Mouse (Mus musculus): Measurements from ENCODE around the gene Adh4. TPM values are rescaled to one million over a fixed set of nuclear protein-coding genes. Genes with fewer than 3 reads are reported as not detected.

The Adh4 gene
- polyA plus RNA-seq, 1 experiment from 2014 or later = not detected

DNA sequence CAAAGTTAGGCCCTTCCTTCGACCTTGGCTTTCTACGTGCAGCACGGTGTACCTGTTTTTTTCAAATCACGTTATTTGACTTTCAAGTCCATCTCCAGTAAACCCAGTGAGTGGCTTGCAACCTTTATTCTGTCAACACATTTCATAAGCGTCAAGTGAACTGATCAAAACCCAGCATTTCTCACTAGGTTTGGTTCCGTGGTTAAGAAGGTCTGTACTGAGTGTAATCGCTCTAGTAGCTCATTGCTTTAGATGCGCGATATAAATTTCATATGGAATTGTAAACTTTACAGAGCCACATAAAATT is 28.2 kb downstream of the Adh4 start:
- Histone ChIP-seq H3K9ac (peak overlapping the region; percentile 98), H3K36me3 (peaks cover 28% of the 10 kb centered on the region), H3K4me3 (peak overlapping the region; percentile 96), H3K9me3 (replicated peaks) (no peaks in the 10 kb centered on the region), H3K4me1 (replicated peaks) (peaks cover 12% of the 10 kb centered on the region), H3K27me3 (no peaks in the 10 kb centered on the region), H3K4me2 (peak overlapping the region; percentile 95), H3K27ac (peak overlapping the region; percentile 93)
- WGBS = 3% methylated on average over 9 of the region's 9 CpGs
- ATAC-seq (replicated peaks; ENCODE audit: insufficient number of reproducible peaks, insufficient read depth, low FRiP score, low read depth) = no peak

DNA sequence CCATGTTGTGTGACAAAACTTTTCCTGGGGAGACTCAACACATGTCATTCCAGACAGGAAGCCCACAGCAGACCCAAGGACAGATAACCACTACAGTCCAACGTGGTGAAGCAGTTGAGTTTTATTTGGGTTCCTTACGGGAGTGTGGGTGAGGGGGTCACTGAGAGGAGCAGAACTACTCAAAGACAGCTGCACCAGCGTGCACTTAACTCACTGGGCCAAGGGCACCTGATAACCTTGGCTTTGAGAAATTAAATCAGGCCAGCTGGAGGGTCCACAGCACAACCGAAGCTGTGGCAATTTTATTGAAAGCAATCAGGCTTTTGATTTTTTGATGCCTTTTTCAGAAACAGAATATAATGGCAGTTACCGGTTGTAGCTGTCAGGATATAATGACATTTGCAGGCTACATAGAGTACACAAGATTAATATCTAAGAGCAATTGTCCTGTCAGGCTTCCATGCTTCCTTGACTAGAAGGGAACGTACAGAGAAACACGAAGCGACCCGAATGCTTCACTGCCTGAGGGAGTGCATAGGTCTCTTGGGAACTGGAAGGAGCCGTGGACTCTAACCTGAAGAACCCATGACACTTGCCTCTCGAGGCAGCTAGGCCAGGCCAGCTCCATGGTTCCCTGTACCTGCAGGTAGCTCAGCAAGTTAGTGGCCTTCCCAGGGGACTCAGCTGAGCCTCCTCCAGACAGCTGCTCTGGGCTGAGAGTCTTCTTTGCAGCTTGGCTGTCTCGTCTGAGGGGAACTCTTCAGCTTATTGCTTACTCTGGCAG is 33.0 kb downstream of the Adh4 start:
- Histone ChIP-seq H3K27me3 (no peaks in the 10 kb centered on the region), H3K4me3 (no peak overlapping the region), H3K4me1 (replicated peaks) (peaks cover 6% of the 10 kb centered on the region), H3K27ac (no peak overlapping the region), H3K9ac (no peak overlapping the region), H3K9me3 (replicated peaks) (no peaks in the 10 kb centered on the region), H3K4me2 (no peak overlapping the region), H3K36me3 (peaks cover 71% of the 10 kb centered on the region)
- 61% methylated on average over 12 of the region's 12 CpGs for WGBS
- ATAC-seq (replicated peaks; ENCODE audit: insufficient number of reproducible peaks, insufficient read depth, low FRiP score, low read depth) = no peak

DNA sequence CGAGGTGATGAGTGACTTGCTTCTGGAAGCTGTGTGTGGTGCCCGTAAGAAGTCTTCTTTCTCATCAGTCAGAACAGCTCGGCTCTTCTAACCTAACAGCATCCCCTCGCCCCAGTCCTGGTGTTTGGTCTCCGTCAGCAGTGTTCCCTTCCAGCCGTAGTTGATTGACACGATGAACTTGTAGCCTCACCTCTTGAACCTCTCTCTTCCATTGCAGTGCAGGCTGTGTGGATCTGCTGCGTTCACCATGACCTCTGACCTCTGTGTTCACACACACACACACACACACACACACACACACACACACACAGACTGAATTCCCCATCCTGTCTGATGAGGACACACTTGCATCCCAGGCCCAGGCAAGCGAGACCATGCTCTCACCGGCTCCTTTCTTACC is 36.9 kb downstream of the Adh4 start:
- Histone ChIP-seq H3K9me3 (replicated peaks) (no peaks in the 10 kb centered on the region), H3K27me3 (no peaks in the 10 kb centered on the region), H3K4me1 (replicated peaks) (no peaks in the 10 kb centered on the region), H3K27ac (no peak overlapping the region), H3K9ac (no peak overlapping the region), H3K4me3 (no peak overlapping the region), H3K36me3 (peaks cover 90% of the 10 kb centered on the region), H3K4me2 (no peak overlapping the region)
- ATAC-seq (replicated peaks; ENCODE audit: insufficient number of reproducible peaks, insufficient read depth, low FRiP score, low read depth) = no peak
- 84% methylated on average over 10 of the region's 10 CpGs for WGBS

DNA sequence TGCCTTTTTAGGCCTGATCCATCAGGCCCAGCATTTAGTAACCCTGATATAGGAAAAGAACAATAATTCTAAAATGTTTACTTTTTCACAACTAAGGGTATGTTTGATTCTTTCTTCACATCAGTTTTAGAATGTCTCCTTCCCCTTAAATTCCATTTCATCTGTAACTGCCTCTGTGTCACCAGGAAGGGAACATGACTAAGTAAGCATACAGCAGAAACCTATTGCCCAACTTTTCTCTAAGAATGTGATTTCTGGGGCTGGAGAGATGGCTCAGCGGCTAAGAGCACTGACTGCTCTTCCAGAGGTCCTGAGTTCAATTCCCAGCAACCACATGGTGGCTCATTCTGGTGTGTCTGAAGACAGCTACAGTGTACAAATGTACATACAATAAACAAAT is 39.0 kb downstream of the Adh4 start:
- WGBS = 97% methylated on average over 1 of the region's 1 CpGs
- peaks cover 93% of the 10 kb centered on the region for H3K36me3 ChIP-seq
- no peak overlapping the region for H3K4me3 ChIP-seq

DNA sequence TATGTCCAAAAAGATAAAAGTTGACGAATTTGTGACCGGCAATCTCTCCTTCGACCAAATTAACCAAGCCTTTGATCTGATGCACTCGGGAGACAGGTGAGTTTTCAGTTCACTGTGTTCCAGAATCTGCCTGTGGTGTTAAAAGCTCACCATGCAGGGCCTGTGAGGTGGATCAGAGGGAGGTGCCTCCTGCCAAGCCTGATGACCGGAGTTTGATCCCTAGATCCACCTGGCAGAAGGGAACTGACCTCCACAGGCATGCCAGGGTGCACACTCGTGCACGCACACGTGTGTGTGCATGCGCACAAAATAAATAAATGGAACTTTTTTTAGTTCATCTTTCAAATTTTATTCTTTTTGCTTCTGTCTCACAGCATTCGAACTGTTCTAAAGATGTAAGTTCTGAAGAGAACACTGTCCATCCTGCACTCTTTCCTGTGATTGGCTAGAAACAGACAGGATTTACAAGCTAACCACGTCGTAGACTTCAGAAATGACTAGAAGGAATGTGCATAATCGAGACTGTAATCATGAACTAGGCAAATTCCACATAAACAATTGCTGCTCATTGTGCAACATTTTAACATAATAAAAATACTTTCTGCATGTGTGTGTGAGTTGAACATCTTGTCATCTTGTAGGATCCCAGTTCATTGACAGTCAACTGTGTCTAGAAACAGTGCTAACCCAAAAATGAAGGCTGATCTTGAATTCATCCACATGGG is 39.6 kb downstream of the Adh4 start:
- ATAC-seq (replicated peaks; ENCODE audit: insufficient number of reproducible peaks, insufficient read depth, low FRiP score, low read depth) = no peak
- Histone ChIP-seq H3K4me3 (no peak overlapping the region), H3K9me3 (replicated peaks) (no peaks in the 10 kb centered on the region), H3K27me3 (no peaks in the 10 kb centered on the region), H3K27ac (no peak overlapping the region), H3K4me1 (replicated peaks) (no peaks in the 10 kb centered on the region), H3K36me3 (peaks cover 93% of the 10 kb centered on the region), H3K4me2 (no peak overlapping the region), H3K9ac (no peak overlapping the region)
- 88% methylated on average over 13 of the region's 13 CpGs for WGBS

More for the DNA sequence above, 39.0 kb downstream of the Adh4 start:
- Histone ChIP-seq H3K4me2 (no peak overlapping the region), H3K9ac (no peak overlapping the region), H3K9me3 (replicated peaks) (no peaks in the 10 kb centered on the region), H3K4me1 (replicated peaks) (no peaks in the 10 kb centered on the region), H3K27me3 (no peaks in the 10 kb centered on the region), H3K27ac (no peak overlapping the region)
- no peak for ATAC-seq (replicated peaks; ENCODE audit: insufficient number of reproducible peaks, insufficient read depth, low FRiP score, low read depth)

DNA sequence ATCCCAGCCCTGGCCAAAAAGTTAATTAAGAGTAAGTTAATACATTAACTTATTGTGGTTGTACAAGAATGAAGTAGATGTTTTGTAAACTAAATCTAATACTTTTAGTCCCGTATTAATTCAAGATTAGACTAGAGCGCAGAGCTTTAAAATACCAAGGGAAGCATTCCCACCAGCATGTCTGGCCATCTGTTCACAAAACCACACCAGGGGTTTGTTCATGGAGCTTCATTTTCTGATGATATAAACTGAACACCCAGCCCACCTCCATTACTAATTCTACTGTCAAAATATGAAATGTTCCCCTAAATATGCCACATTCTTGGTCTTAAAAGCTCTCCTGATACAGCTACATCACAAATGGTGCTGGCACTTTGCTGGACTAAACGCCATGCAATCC is 43.2 kb downstream of the Adh4 start:
- Histone ChIP-seq H3K36me3 (peaks cover 89% of the 10 kb centered on the region), H3K9ac (no peak overlapping the region), H3K4me2 (no peak overlapping the region), H3K27me3 (no peaks in the 10 kb centered on the region), H3K4me3 (no peak overlapping the region), H3K4me1 (replicated peaks) (no peaks in the 10 kb centered on the region), H3K27ac (no peak overlapping the region), H3K9me3 (replicated peaks) (no peaks in the 10 kb centered on the region)
- WGBS = 96% methylated on average over 3 of the region's 3 CpGs
- no peak for ATAC-seq (replicated peaks; ENCODE audit: insufficient number of reproducible peaks, insufficient read depth, low FRiP score, low read depth)

DNA sequence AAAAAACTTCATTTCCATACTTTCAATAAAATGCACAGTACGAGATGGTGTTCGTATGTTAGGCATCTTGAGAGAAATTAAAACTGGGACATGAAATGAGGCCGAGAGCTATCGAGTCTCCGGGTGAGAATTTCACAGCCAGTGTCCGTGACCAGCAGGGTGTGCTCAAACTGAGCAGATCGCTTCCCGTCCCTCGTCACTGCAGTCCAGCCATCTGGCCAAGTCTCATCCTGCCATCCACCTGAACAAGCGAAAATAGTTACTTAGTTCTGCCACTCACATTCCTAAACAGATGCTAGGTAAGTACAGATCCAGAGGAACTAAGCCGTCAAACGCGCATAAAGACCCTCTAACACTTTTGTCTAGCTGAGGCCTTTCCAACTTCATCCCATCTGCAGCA is 45.0 kb downstream of the Adh4 start:
- H3K9ac ChIP-seq = no peak overlapping the region
- H3K4me1 ChIP-seq (replicated peaks) = no peaks in the 10 kb centered on the region
- peaks cover 76% of the 10 kb centered on the region for H3K36me3 ChIP-seq
- WGBS = 85% methylated on average over 13 of the region's 13 CpGs
- no peak overlapping the region for H3K4me2 ChIP-seq
- H3K27ac ChIP-seq = no peak overlapping the region
- no peak for ATAC-seq (replicated peaks; ENCODE audit: insufficient number of reproducible peaks, insufficient read depth, low FRiP score, low read depth)
- H3K27me3 ChIP-seq = no peaks in the 10 kb centered on the region
- H3K4me3 ChIP-seq = no peak overlapping the region
- no peaks in the 10 kb centered on the region for H3K9me3 ChIP-seq (replicated peaks)

DNA sequence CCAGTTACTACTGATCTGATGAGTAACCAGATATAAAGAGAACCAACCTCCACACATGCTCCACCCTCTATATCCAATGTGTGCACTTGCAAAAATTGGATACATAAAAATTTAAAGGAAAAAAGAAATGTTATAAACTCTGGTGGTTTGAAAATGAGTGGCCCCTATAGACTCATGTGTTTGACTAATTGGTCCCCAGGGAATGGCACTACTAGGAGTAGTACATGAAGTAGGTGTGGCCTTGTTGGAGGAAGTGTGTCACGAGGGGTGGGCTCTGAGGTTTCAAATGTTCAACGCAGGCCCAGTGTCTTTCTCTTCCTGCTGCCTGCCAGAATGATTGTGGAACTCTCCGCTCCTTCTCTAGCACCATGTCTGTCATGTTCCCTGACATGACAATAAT is 46.6 kb downstream of the Adh4 start:
- 98% methylated on average over 3 of the region's 3 CpGs for WGBS
- H3K36me3 ChIP-seq = peaks cover 75% of the 10 kb centered on the region
- ATAC-seq (replicated peaks; ENCODE audit: insufficient number of reproducible peaks, insufficient read depth, low FRiP score, low read depth) = no peak

DNA sequence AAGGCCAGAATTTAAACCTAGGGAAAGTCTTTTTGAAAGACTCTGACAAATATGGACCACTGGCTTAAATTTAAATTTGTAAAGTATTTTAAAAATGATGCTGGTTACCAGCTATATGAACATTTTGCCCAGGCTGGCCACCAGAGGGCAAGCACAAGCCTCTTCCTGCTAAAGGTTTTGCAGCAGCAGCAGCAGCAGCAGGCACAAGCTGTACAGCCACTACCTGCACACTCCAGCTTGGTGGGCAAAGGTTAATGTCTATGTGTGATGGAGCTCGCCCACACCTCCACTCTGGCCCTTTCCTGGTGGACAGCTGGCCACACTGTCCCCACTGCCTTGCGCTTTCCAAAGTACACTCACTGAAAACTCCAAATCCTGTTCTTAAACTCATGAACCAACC is 47.9 kb downstream of the Adh4 start:
- 82% methylated on average over 2 of the region's 2 CpGs for WGBS
- H3K4me2 ChIP-seq = no peak overlapping the region
- no peaks in the 10 kb centered on the region for H3K4me1 ChIP-seq (replicated peaks)
- H3K9ac ChIP-seq = no peak overlapping the region
- no peak overlapping the region for H3K4me3 ChIP-seq
- no peaks in the 10 kb centered on the region for H3K9me3 ChIP-seq (replicated peaks)
- H3K27me3 ChIP-seq = no peaks in the 10 kb centered on the region
- no peak overlapping the region for H3K27ac ChIP-seq
- ATAC-seq (replicated peaks; ENCODE audit: insufficient number of reproducible peaks, insufficient read depth, low FRiP score, low read depth) = no peak
- H3K36me3 ChIP-seq = peaks cover 71% of the 10 kb centered on the region

More for the DNA sequence above, 46.6 kb downstream of the Adh4 start:
- H3K4me2 ChIP-seq = no peak overlapping the region
- no peaks in the 10 kb centered on the region for H3K9me3 ChIP-seq (replicated peaks)
- H3K4me1 ChIP-seq (replicated peaks) = no peaks in the 10 kb centered on the region
- no peak overlapping the region for H3K9ac ChIP-seq
- no peak overlapping the region for H3K4me3 ChIP-seq
- H3K27me3 ChIP-seq = no peaks in the 10 kb centered on the region
- no peak overlapping the region for H3K27ac ChIP-seq

DNA sequence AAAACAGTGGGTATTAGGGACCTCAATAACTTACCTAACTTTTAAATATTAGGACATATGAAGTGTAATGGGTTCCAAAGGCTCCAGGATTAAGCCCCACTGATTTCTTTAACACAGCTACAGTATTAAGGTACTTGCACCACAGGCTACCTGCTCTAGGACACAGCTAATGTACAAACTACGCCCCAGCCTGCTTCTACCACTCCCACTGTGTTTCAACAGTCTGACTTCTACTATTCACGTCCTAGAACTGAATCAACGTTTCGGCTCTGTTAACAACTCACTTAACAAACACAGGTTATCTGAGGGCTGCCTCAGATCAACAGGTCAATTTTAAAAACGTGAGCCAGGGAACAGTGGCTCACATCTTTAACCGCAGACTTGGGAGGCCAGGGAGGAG is 48.5 kb downstream of the Adh4 start:
- H3K27me3 ChIP-seq = no peaks in the 10 kb centered on the region
- H3K4me3 ChIP-seq = no peak overlapping the region
- 81% methylated on average over 6 of the region's 6 CpGs for WGBS
- no peak for ATAC-seq (replicated peaks; ENCODE audit: insufficient number of reproducible peaks, insufficient read depth, low FRiP score, low read depth)
- H3K9me3 ChIP-seq (replicated peaks) = no peaks in the 10 kb centered on the region
- no peak overlapping the region for H3K9ac ChIP-seq
- peaks cover 71% of the 10 kb centered on the region for H3K36me3 ChIP-seq
- no peak overlapping the region for H3K27ac ChIP-seq
- H3K4me1 ChIP-seq (replicated peaks) = no peaks in the 10 kb centered on the region
- H3K4me2 ChIP-seq = no peak overlapping the region

DNA sequence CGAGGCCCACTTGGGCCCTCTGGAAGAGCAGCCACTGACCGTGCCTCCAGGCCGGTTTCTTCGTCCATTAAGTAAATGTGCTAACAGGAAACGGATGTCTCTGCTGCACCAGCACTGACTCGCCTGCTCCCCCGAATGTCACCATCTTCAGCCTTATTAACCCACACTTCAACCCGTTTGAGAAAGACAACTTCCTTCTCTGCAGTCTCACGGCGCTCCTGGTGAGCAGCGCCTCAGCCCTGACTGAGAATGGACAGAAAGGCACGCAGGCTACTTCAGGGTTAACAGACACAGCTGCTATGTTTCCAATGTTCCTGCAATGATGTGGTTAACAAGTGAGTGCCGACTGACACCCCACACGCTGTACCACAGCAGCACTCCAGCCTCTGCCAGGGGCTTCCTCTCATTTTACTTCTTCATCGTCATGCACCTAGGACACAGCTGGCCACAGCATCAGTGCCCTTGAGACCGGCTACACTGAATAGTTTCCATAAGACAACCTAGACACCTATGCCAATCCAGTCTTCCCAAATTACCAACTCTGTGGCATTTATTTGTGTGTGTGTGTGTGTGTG is 49.4 kb downstream of the Adh4 start:
- no peak for ATAC-seq (replicated peaks; ENCODE audit: insufficient number of reproducible peaks, insufficient read depth, low FRiP score, low read depth)
- Histone ChIP-seq H3K9ac (no peak overlapping the region), H3K4me3 (no peak overlapping the region), H3K36me3 (peaks cover 71% of the 10 kb centered on the region), H3K9me3 (replicated peaks) (no peaks in the 10 kb centered on the region), H3K27me3 (no peaks in the 10 kb centered on the region), H3K4me2 (no peak overlapping the region), H3K27ac (no peak overlapping the region), H3K4me1 (replicated peaks) (no peaks in the 10 kb centered on the region)
- 71% methylated on average over 16 of the region's 16 CpGs for WGBS
